Mouse (Mus musculus): ENCODE data around the gene Trhde. TPM values are rescaled to one million over a fixed set of nuclear protein-coding genes. Genes with fewer than 3 reads are reported as not detected.

Gene Trhde
- polyA plus RNA-seq, 1 experiment: 0.18 TPM

- no peak for TF ChIP-seq POLR2A (IDR thresholded peaks at IDR 0.05; ENCODE audit: low read depth, low read length)
- TF ChIP-seq CTCF (IDR thresholded peaks at IDR 0.05; ENCODE audit: borderline replicate concordance, insufficient read depth, low read length): no peak
- no peak overlapping the region for H3K4me3 ChIP-seq (ENCODE audit: insufficient read depth, low read length)
- H3K4me1 ChIP-seq (ENCODE audit: control insufficient read depth, insufficient read depth, low read length): no peaks in the 10 kb centered on the region
- H3K27ac ChIP-seq (ENCODE audit: insufficient read depth, low read length): no peak overlapping the region
Observed at GRCm38 (mm10) chr10:114739916-114740315, 62.2 kb downstream of the Trhde start.

- Histone ChIP-seq H3K4me3 (ENCODE audit: insufficient read depth, low read length) (no peak overlapping the region), H3K4me1 (ENCODE audit: control insufficient read depth, insufficient read depth, low read length) (no peaks in the 10 kb centered on the region), H3K27ac (ENCODE audit: insufficient read depth, low read length) (no peak overlapping the region)
- TF ChIP-seq POLR2A (IDR thresholded peaks at IDR 0.05; ENCODE audit: low read depth, low read length): no peak
- TF ChIP-seq CTCF (IDR thresholded peaks at IDR 0.05; ENCODE audit: borderline replicate concordance, insufficient read depth, low read length): no peak
Observed at GRCm38 (mm10) chr10:114737581-114737980, 64.5 kb downstream of the Trhde start.

GRCm38 (mm10) chr10:114736377-114736776, 65.7 kb downstream of the Trhde start:
- TF ChIP-seq POLR2A (IDR thresholded peaks at IDR 0.05; ENCODE audit: low read depth, low read length) (no peak), CTCF (IDR thresholded peaks at IDR 0.05; ENCODE audit: borderline replicate concordance, insufficient read depth, low read length) (no peak)
- no peak overlapping the region for H3K4me3 ChIP-seq (ENCODE audit: insufficient read depth, low read length)
- no peak overlapping the region for H3K27ac ChIP-seq (ENCODE audit: insufficient read depth, low read length)
- no peaks in the 10 kb centered on the region for H3K4me1 ChIP-seq (ENCODE audit: control insufficient read depth, insufficient read depth, low read length)

GRCm38 (mm10) chr10:114735678-114736077, 66.4 kb downstream of the Trhde start:
- TF ChIP-seq POLR2A (IDR thresholded peaks at IDR 0.05; ENCODE audit: low read depth, low read length) (no peak), CTCF (IDR thresholded peaks at IDR 0.05; ENCODE audit: borderline replicate concordance, insufficient read depth, low read length) (no peak)
- Histone ChIP-seq H3K4me3 (ENCODE audit: insufficient read depth, low read length) (no peak overlapping the region), H3K4me1 (ENCODE audit: control insufficient read depth, insufficient read depth, low read length) (no peaks in the 10 kb centered on the region), H3K27ac (ENCODE audit: insufficient read depth, low read length) (no peak overlapping the region)

GRCm38 (mm10) chr10:114735111-114735510, 67.0 kb downstream of the Trhde start:
- Histone ChIP-seq H3K27ac (ENCODE audit: insufficient read depth, low read length) (no peak overlapping the region), H3K4me3 (ENCODE audit: insufficient read depth, low read length) (no peak overlapping the region), H3K4me1 (ENCODE audit: control insufficient read depth, insufficient read depth, low read length) (no peaks in the 10 kb centered on the region)
- TF ChIP-seq POLR2A (IDR thresholded peaks at IDR 0.05; ENCODE audit: low read depth, low read length): no peak
- no peak for TF ChIP-seq CTCF (IDR thresholded peaks at IDR 0.05; ENCODE audit: borderline replicate concordance, insufficient read depth, low read length)

- H3K4me3 ChIP-seq (ENCODE audit: insufficient read depth, low read length): no peak overlapping the region
- no peak for TF ChIP-seq POLR2A (IDR thresholded peaks at IDR 0.05; ENCODE audit: low read depth, low read length)
- no peak for TF ChIP-seq CTCF (IDR thresholded peaks at IDR 0.05; ENCODE audit: borderline replicate concordance, insufficient read depth, low read length)
- no peak overlapping the region for H3K27ac ChIP-seq (ENCODE audit: insufficient read depth, low read length)
Observed at GRCm38 (mm10) chr10:114725591-114725990, 76.5 kb downstream of the Trhde start.

GRCm38 (mm10) chr10:114701791-114702190, 100.3 kb downstream of the Trhde start:
- no peaks in the 10 kb centered on the region for H3K4me1 ChIP-seq (ENCODE audit: control insufficient read depth, insufficient read depth, low read length)
- no peak overlapping the region for H3K4me3 ChIP-seq (ENCODE audit: insufficient read depth, low read length)
- H3K27ac ChIP-seq (ENCODE audit: insufficient read depth, low read length): no peak overlapping the region
- TF ChIP-seq CTCF (IDR thresholded peaks at IDR 0.05; ENCODE audit: borderline replicate concordance, insufficient read depth, low read length): no peak
- TF ChIP-seq POLR2A (IDR thresholded peaks at IDR 0.05; ENCODE audit: low read depth, low read length): no peak

More at GRCm38 (mm10) chr10:114725591-114725990, 76.5 kb downstream of the Trhde start:
- no peaks in the 10 kb centered on the region for H3K4me1 ChIP-seq (ENCODE audit: control insufficient read depth, insufficient read depth, low read length)

GRCm38 (mm10) chr10:114671791-114672415, 130.2 kb downstream of the Trhde start:
- no peak overlapping the region for H3K27ac ChIP-seq (ENCODE audit: insufficient read depth, low read length)
- H3K4me1 ChIP-seq (ENCODE audit: control insufficient read depth, insufficient read depth, low read length): no peaks in the 10 kb centered on the region
- H3K4me3 ChIP-seq (ENCODE audit: insufficient read depth, low read length): no peak overlapping the region
- TF ChIP-seq CTCF (IDR thresholded peaks at IDR 0.05; ENCODE audit: borderline replicate concordance, insufficient read depth, low read length): no peak
- TF ChIP-seq POLR2A (IDR thresholded peaks at IDR 0.05; ENCODE audit: low read depth, low read length): no peak

GRCm38 (mm10) chr10:114593046-114593445, 209.1 kb downstream of the Trhde start:
- TF ChIP-seq CTCF (IDR thresholded peaks at IDR 0.05; ENCODE audit: borderline replicate concordance, insufficient read depth, low read length) (no peak), POLR2A (IDR thresholded peaks at IDR 0.05; ENCODE audit: low read depth, low read length) (no peak)
- Histone ChIP-seq H3K4me3 (ENCODE audit: insufficient read depth, low read length) (no peak overlapping the region), H3K27ac (ENCODE audit: insufficient read depth, low read length) (no peak overlapping the region), H3K4me1 (ENCODE audit: control insufficient read depth, insufficient read depth, low read length) (no peaks in the 10 kb centered on the region)

- Histone ChIP-seq H3K27ac (ENCODE audit: insufficient read depth, low read length) (no peak overlapping the region), H3K4me3 (ENCODE audit: insufficient read depth, low read length) (no peak overlapping the region), H3K4me1 (ENCODE audit: control insufficient read depth, insufficient read depth, low read length) (no peaks in the 10 kb centered on the region)
- no peak for TF ChIP-seq POLR2A (IDR thresholded peaks at IDR 0.05; ENCODE audit: low read depth, low read length)
- no peak for TF ChIP-seq CTCF (IDR thresholded peaks at IDR 0.05; ENCODE audit: borderline replicate concordance, insufficient read depth, low read length)
Observed at GRCm38 (mm10) chr10:114578926-114579325, 223.2 kb downstream of the Trhde start.
